Mouse (Mus musculus): ENCODE measurements around the gene Zfp839.

Zfp839 gene

DNA sequence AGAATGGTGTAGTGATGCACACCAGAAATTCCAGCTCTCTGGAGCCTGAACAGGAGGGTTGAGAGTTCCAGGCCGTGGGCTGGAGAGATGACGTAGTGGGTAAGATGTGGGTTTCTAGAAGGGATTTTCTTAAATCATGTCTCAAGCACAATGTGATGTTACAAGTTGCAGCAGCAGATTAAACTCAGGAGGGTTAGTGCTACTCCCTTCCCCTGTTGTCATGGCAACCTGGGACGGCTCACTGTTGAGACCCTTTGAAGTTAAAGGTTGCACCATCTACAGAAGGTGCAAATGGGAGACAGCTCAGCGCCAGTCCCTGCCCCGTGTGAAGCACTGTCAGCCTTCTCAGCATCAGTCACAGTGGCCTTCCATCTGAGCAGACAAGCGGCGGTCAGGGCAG is 11.2 kb downstream of the Zfp839 start:
- in situ Hi-C loops (cut with MboI; ENCODE audit: low pct_unique_long_range_greater_than_20kb in 1 of 2, low sequenced_read_pairs in 2 of 2, unreplicated experiment in 1 of 2): no loop called here

DNA sequence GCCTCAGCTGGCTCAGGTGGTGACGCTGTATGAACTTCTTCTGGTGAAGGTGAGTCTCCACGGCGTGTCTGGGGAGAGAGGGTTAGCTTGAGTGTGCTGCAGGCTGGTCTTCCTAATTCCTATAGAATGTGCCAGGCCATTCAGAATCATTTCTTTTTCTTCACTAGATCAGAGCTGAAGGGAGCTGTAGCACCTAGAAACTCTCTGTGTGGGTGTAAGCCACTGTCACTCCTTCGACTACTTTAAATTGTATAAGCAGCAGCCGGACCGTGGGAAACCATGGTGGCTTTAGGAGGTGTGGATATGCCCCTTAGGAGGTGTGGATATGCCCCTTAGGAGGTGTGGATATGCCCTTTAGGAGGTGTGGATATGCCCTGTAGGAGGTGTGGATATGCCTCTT is 14.0 kb downstream of the Zfp839 start:
- in situ Hi-C loops (cut with MboI; ENCODE audit: low pct_unique_long_range_greater_than_20kb in 1 of 2, low sequenced_read_pairs in 2 of 2, unreplicated experiment in 1 of 2): no loop called here

DNA sequence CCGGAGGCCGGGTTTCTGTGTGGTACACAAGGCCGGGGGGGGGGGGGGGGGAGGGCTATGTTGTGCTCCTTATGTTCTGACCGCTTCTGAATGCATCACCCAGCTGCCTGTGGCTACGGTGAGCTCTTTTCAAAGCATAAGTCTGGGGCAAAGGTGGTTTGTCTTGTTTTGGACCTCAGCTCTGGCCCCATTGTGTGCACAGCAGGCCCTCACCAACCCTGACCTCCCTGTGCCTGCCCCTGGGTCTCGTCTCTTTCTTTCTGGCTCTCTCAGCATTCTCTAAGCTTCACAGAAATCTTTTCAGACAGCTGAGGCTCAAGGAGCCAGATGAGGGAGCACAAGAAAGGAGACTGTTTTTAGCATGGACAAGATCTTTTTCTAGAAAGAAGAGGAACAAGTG is 15.5 kb downstream of the Zfp839 start:
- in situ Hi-C loops (cut with MboI; ENCODE audit: low pct_unique_long_range_greater_than_20kb in 1 of 2, low sequenced_read_pairs in 2 of 2, unreplicated experiment in 1 of 2): no loop called here

DNA sequence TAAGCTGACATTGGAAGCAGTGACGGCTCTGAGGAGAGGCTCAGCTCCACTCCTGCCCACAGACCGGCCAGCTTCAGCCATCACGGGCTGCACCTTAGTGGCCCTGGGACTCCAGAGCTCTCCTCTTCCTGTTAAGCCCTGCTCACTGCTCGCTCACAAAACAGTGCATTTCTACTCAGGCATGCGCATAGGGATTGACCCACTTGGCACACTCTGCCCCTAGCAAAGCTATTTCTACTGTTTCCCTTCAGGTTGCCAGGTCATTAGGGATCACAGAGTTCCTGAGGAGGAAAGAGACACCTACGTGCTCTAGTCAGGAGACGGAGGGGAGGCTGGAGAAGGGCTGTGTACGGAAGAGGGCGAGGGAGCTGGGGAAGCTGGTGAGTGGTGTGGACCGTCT is 15.9 kb downstream of the Zfp839 start:
- in situ Hi-C loops (cut with MboI; ENCODE audit: low pct_unique_long_range_greater_than_20kb in 1 of 2, low sequenced_read_pairs in 2 of 2, unreplicated experiment in 1 of 2): no loop called here

DNA sequence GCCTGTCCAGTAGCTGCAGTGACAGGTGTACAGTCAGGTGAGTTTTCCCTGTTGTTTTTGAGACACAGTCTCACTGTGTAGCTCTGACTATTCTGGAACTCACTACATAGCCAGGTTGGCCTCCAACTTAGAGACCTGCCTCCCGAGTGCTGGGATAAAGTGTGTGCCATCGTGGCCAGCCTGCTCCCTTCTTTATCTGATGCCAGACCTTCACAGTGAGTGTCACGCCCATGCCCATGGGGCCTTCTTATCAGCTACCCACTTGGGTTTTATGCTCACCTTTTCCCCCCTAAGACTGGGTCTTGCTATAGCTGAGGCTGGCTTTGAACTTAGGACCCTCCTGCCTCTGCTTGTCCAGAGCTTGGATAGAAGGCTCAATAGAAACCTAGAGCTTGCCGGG is 20.1 kb downstream of the Zfp839 start:
- in situ Hi-C loops (cut with MboI; ENCODE audit: low pct_unique_long_range_greater_than_20kb in 1 of 2, low sequenced_read_pairs in 2 of 2, unreplicated experiment in 1 of 2): no loop called here

DNA sequence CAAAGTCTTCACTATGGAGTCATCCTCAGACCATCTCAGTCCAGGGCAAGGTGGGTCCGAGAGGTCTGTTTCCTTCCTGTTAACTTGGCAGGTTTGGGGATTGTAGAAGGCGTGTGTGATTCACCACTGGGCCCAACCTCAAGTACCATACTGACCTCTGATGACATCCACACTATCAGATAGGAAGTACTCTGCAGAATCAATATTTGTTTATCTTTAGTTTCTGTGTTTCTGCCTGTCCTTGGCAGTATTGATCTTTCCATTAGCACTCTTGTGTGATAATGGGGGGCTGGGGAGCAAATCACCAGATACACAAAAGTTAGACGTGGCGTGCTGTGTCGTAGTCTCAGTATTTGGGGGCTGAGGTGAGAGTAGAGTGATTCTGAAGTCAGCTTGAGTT is 21.2 kb downstream of the Zfp839 start:
- in situ Hi-C loops (cut with MboI; ENCODE audit: low pct_unique_long_range_greater_than_20kb in 1 of 2, low sequenced_read_pairs in 2 of 2, unreplicated experiment in 1 of 2): no loop called here

DNA sequence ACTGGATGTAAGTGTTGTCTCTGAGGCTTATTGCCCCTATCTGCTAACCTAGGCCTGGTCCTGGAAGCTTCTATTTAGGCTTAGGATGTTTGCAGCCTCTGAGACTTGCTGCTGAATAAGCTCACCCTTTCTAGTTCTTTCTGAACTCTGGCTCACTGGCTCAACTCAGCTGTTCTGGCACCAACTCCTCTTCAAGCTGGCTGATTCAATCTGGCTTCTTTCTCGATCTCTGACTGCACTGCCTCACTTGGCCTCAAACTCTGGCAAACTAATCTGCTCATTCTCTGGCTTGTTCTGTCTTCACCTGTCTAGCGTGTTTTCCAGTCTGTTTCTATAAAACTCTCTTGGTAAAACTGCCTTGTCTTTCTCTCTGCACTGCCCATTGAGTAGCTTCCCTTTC is 25.3 kb downstream of the Zfp839 start:
- in situ Hi-C loops (cut with MboI; ENCODE audit: low pct_unique_long_range_greater_than_20kb in 1 of 2, low sequenced_read_pairs in 2 of 2, unreplicated experiment in 1 of 2): no loop called here

DNA sequence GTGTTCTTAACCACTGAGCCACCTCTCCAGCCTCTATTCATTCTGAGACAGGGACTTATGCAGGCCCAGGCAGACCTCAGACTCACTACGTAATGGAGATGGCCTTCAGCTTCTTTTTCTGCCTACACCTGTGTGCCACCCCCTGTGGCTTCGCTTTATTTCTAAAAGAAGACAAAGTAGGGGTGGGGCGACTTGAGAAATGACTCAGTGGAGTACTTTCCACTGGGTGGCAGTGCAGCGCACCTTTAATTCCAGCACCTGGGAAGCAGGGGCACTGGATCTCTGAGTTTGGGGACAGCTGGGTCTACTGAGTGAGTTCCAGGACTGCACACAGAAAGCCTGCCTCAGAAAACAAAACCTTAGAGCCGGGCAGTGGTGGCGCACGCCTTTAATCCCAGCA is 32.2 kb downstream of the Zfp839 start:
- in situ Hi-C loops (cut with MboI; ENCODE audit: low pct_unique_long_range_greater_than_20kb in 1 of 2, low sequenced_read_pairs in 2 of 2, unreplicated experiment in 1 of 2): no loop called here

DNA sequence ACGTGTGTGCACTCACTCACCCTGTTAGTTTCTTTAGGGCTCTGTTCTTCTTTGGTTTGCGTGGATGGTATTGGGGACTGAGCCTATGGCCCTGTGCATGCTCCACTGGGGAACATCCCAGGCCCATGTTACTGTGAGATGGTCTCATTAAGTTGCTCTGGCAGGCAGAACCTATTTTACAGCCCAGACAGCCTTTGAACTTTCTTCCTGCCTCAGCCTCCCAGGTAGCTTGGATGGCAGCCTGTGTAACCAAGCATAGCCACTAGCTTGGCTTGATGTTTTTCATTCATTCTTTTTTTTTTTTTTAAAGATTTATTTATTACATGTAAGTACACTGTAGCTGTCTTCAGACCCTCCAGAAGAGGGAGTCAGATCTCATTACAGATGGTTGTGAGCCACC is 35.2 kb downstream of the Zfp839 start:
- in situ Hi-C loops (cut with MboI; ENCODE audit: low pct_unique_long_range_greater_than_20kb in 1 of 2, low sequenced_read_pairs in 2 of 2, unreplicated experiment in 1 of 2): no loop called here

DNA sequence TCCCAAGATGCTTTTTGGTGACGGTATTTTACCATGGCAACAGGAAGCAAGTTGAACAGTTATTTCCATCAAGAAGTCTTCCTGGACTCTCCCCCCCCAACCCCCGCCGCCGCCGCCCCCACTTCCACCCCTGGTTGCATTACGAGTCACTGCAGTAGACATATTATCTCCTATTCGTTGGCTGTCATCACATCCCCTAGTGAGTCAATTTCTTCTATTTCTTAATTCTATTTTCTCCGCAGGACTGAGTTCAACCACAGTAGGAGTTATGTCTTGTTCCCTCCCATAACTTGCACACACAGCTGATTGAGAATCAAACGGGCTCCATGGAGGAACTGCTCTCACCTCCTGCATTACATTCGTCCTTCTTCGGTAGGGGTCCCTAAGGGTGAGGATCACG is 38.1 kb downstream of the Zfp839 start:
- in situ Hi-C loops (cut with MboI; ENCODE audit: low pct_unique_long_range_greater_than_20kb in 1 of 2, low sequenced_read_pairs in 2 of 2, unreplicated experiment in 1 of 2): no loop called here

DNA sequence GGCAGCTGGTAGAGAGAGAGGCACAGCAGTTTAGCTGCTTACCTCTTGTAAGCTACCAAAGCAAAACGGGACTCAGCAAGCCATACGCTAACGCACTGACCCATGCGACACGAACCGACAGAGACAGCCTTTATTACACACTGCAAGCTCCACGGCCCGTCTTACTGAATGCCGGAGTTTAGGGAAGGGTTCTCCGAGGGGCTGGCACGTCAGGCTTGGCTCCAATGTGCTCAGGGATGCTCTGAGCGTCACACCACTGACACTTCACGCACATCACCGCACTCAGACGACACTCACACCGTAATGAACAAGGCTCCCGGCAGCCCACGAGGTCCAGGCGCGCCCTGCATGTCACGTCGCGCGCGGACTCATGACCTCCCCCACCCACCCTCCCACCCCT is 38.6 kb downstream of the Zfp839 start:
- in situ Hi-C loops (cut with MboI; ENCODE audit: low pct_unique_long_range_greater_than_20kb in 1 of 2, low sequenced_read_pairs in 2 of 2, unreplicated experiment in 1 of 2): no loop called here

DNA sequence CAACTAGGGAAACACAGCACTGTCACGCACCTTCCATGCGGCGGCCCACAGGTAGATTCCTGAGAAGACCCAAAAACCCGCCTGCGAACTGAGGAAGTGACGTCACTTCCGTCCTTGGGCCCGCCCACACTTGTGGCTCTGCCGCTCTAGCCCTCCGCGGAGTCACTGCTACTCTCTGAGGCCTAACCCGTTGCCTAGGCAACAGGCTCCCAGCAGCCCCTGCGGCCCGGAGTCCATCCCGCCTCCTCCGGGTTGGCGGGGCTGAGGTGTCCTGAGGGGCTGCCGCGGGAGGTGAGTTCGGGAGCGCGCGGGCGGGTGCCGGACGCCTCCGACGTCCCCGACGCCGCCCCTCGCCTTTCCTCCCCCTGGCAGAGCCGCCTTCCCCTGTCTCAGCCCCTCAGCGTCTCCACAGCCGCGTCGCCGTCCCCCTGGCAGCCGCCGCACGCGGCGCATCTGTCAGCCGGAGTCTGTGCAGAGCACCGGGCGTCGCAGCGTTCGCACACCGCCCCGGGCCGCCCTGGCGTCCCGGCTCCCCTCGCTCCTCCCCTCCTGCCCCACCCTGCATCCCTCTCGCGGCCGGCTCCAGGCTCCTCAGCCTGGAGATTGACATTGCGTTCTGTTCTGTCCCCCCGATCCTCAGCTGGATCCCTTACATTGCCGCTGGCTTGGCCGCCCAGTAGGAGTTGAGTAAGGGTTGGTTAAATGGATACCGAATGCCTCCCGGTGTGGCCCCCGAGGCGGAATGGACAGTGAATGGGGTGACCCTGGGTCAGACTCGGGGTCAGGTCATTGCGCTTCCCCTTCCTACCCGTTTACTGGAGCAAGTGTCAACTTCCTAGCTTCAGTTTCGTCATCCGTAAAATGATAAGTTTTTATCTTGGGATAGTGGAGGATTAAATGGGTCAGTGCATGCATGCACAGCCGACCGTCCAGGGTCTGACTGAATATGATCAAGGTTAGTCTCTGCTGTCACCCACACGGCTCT is 39.3 kb downstream of the Zfp839 start, which contains the start of the genes Cinp and Tecpr2:
Gene Cinp, minus strand, starts transcription at position 110 of the 985 bp plus-strand sequence.
Gene Tecpr2, plus strand, starts transcription at position 229 of the 985 bp plus-strand sequence.
- in situ Hi-C loops (cut with MboI; ENCODE audit: low pct_unique_long_range_greater_than_20kb in 1 of 2, low sequenced_read_pairs in 2 of 2, unreplicated experiment in 1 of 2): no loop called here

DNA sequence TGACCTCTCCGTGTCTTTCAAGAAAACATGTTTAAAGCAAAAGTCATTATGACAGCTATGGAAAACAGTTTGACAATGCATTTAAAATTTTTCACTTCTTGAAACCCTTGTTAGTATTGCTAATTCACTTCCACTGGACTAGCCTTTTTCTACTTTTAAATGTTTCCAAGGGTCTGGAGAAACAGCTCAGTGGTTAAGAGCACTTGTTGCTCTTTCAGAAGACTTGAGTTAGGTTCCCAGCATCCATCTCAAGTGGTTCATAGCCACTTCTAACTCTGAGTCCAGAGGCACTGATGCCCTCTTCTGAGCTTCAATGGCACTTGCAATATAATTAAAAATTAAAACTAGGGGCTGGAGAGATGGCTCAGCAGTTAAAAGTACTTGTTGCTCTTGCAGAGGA is 41.8 kb downstream of the Zfp839 start:
- in situ Hi-C loops (cut with MboI; ENCODE audit: low pct_unique_long_range_greater_than_20kb in 1 of 2, low sequenced_read_pairs in 2 of 2, unreplicated experiment in 1 of 2): no loop called here

DNA sequence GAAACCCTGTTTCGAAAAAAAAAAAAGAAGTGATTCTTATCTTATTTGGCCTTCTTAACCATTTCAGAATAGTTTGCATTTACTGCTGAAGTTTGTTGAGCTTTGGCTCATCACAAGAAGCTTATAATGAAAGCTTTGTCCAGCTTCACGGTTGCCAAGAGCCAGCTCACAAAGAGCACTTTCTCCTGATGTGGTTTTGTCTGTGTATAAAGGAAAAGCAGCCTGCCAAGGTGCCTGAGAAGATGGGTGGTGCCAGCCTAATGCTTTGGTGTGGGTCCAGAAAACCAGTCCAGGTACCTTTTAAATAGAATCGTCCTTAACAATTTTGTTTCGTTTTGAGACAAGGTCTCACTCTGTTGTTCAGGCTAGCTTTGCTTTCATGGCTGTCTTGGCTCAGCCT is 52.1 kb downstream of the Zfp839 start:
- in situ Hi-C loops (cut with MboI; ENCODE audit: low pct_unique_long_range_greater_than_20kb in 1 of 2, low sequenced_read_pairs in 2 of 2, unreplicated experiment in 1 of 2): no loop called here

DNA sequence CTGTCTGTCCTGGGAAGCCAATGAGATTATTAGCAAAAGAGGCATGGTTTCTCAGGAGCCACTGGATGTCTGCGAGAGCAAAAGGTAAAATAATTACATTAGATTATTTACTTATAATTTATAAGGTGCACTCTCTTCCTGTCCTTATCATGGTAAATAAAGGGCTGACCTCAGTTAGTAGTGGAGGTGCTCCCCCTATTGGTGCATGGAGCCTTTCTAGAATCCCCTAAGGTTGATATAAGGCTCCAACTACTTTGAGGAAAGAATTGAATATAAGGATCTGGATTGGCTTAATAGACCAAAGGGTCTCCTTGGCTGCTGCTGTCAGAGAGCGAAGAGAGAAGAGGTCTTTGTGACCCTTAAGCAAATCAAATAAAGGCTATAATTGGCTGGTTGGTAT is 53.5 kb downstream of the Zfp839 start:
- in situ Hi-C loops (cut with MboI; ENCODE audit: low pct_unique_long_range_greater_than_20kb in 1 of 2, low sequenced_read_pairs in 2 of 2, unreplicated experiment in 1 of 2): no loop called here

DNA sequence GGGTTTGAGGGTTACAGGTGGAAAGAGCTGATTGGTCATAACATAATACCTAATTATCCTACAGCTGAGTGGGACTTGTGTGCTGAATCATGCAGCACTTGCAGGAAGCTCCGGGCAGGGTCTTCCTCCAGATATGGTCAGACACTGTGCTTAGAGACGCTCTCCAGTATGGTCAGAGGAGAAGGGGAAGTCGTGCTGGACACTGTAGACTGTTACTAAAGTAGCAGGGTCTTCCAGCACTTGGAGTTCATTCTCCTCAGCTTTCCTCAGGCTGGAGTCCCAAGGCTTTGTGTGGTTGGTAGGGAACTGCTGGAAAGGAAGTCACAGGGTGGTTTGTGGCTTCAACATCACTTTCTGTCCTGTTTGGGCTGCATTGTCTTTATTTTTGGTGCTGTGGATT is 57.8 kb downstream of the Zfp839 start:
- in situ Hi-C loops (cut with MboI; ENCODE audit: low pct_unique_long_range_greater_than_20kb in 1 of 2, low sequenced_read_pairs in 2 of 2, unreplicated experiment in 1 of 2): no loop called here

DNA sequence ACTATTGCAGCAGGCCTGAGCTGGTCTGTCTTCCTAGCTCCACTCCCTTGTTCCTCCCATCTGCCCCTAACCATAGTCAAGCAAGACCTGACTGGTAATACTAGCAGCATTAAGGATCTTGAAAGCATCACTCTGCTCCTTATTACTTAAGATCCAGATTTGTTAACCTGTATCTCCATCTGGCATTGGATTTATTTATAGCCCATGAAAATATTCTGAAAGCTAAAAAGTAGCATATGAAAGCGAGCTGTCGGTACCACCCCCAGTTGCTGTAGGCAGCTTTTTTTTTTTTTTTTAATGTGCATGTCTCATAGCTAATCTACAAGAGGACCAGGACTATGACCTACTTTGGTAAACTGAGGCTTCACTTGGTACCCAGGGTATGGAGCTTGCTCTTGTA is 59.9 kb downstream of the Zfp839 start:
- in situ Hi-C loops (cut with MboI; ENCODE audit: low pct_unique_long_range_greater_than_20kb in 1 of 2, low sequenced_read_pairs in 2 of 2, unreplicated experiment in 1 of 2): no loop called here

DNA sequence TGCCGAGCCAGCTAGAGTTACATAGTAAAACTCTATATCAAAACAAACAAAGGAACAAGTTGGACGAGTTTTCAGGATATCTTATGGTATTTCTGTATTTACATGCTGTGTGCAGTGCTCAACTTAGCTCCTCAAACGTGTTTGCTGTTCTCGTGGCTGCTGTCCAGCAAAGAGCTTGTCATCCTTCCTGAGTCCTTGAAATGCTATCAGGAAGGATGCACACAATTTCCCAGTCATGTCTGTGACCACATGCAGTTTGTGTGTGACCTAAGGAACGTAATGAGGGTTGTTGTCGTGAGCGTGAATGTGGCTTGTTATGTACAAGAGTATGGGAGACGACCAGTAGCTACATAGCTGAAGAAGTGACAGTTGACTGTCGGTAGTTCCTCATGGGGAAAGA is 65.7 kb downstream of the Zfp839 start:
- in situ Hi-C loops (cut with MboI; ENCODE audit: low pct_unique_long_range_greater_than_20kb in 1 of 2, low sequenced_read_pairs in 2 of 2, unreplicated experiment in 1 of 2): no loop called here

All from mouse embryonic stem cell (cell line).